Mouse (Mus musculus): ENCODE results near the gene Nek3.

GRCm38 (mm10) chr8:22207535-22207934, 41.3 kb upstream of the Nek3 start:
- TF ChIP-seq EP300 (IDR thresholded peaks at IDR 0.05): no peak
- TF ChIP-seq CTCF (IDR thresholded peaks at IDR 0.05): no peak

Data from lung, postnatal 0 days (tissue).